Mouse (Mus musculus): ENCODE data around the gene Gatb. TPM values are rescaled to one million over a fixed set of nuclear protein-coding genes. Genes with fewer than 3 reads are reported as not detected.

Gatb gene
- polyA plus RNA-seq, 1 experiment from 2014 or later: 20.0 TPM

DNA sequence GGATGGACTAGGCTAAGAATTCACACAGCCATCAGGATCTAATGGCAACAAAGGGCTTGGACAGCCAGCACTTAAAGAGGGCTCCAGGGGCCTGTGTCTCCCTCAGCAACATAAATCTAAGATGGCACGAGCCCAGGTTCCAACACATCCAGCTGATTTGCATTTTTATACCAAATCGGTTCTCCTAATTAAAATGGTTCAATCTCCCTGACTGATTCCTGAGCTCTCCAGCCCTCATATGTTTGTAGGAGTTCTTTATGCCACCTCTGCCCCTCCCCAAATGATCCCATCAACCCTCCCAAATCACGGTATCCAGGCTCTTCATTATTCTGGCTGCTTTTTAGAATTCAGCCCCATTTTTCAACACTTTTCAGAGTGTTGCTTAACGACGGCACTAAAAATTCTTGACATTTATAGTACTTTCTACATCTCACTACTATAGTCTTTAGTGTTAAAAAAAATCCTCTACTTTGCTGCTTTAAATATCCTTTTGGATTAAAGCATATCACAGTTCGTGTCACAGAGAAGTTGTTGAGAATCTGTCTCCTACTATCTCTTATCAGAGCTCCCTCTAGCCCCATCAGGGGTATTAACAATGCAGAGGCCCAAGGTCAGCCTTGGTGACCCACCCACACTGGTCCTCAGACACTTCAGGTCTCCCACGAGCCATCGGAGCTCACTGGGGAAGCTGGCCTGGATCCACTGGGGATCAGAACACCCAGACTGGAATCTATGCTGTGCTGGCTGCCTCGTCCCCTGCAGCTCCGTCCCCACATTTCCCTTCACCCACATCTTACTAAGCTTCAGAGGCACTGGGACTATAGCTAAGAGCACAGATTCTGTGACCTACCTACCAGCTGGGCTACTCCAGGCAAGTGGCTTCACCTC is 88.3 kb downstream of the Gatb start:
- Histone ChIP-seq H3K27ac (ENCODE audit: low read depth, low read length) (no peak overlapping the region), H3K9me3 (ENCODE audit: control insufficient read depth, low read length) (no peaks in the 10 kb centered on the region), H3K4me3 (ENCODE audit: low read length) (no peak overlapping the region), H3K4me2 (ENCODE audit: low read length) (no peak overlapping the region), H3K36me3 (ENCODE audit: control insufficient read depth, insufficient read depth, low read length) (no peaks in the 10 kb centered on the region), H3K9ac (ENCODE audit: low read depth, low read length) (no peak overlapping the region), H3K4me1 (ENCODE audit: control insufficient read depth, insufficient read depth, low read depth, low read length) (peaks cover 4% of the 10 kb centered on the region; the same call in 1 of the 2 replicates), H3K27me3 (replicated peaks; ENCODE audit: control insufficient read depth, insufficient read depth, low read length) (no peaks in the 10 kb centered on the region)
- no peak for ATAC-seq
- 66% methylated on average over 10 of the region's 10 CpGs for WGBS

DNA sequence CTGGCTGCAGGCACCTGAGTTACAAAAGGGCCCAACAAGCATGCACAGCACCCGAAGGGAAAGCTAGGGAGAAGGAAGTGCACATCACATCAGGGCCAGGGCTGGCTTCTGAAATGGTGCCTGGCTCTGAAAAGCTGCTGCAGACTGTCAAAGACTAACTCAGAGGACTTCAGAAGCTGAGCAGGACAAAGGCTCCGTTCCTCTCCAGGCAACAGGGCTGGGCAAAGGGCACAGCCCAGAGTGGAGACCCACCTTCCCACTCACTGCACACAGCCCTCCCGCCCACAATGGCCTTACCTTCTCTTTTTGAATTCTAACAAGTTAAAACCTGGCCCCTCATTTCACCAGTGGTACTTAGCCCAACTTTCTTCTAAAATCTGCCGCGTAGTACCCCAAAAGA is 89.9 kb downstream of the Gatb start:
- ATAC-seq: no peak
- 69% methylated on average over 5 of the region's 5 CpGs for WGBS

GRCm38 (mm10) chr3:85664591-85665171 is 90.8 kb downstream of the Gatb start:
- H3K36me3 ChIP-seq (ENCODE audit: control insufficient read depth, insufficient read depth, low read length): no peaks in the 10 kb centered on the region
- 84% methylated on average over 10 of the region's 10 CpGs for WGBS
- no peaks in the 10 kb centered on the region for H3K27me3 ChIP-seq (replicated peaks; ENCODE audit: control insufficient read depth, insufficient read depth, low read length)
- peaks cover 4% of the 10 kb centered on the region; the same call in 1 of the 2 replicates for H3K4me1 ChIP-seq (ENCODE audit: control insufficient read depth, insufficient read depth, low read depth, low read length)
- no peak for ATAC-seq
- H3K9me3 ChIP-seq (ENCODE audit: control insufficient read depth, low read length): no peaks in the 10 kb centered on the region
- no peak overlapping the region for H3K9ac ChIP-seq (ENCODE audit: low read depth, low read length)
- H3K27ac ChIP-seq (ENCODE audit: low read depth, low read length): no peak overlapping the region
- H3K4me3 ChIP-seq (ENCODE audit: low read length): no peak overlapping the region
- no peak overlapping the region for H3K4me2 ChIP-seq (ENCODE audit: low read length)

More for the DNA sequence above, 89.9 kb downstream of the Gatb start:
- H3K4me2 ChIP-seq (ENCODE audit: low read length): no peak overlapping the region
- no peaks in the 10 kb centered on the region for H3K9me3 ChIP-seq (ENCODE audit: control insufficient read depth, low read length)
- H3K36me3 ChIP-seq (ENCODE audit: control insufficient read depth, insufficient read depth, low read length): no peaks in the 10 kb centered on the region
- no peak overlapping the region for H3K9ac ChIP-seq (ENCODE audit: low read depth, low read length)
- H3K27ac ChIP-seq (ENCODE audit: low read depth, low read length): no peak overlapping the region
- no peak overlapping the region for H3K4me3 ChIP-seq (ENCODE audit: low read length)
- peaks cover 4% of the 10 kb centered on the region; the same call in 1 of the 2 replicates for H3K4me1 ChIP-seq (ENCODE audit: control insufficient read depth, insufficient read depth, low read depth, low read length)
- H3K27me3 ChIP-seq (replicated peaks; ENCODE audit: control insufficient read depth, insufficient read depth, low read length): no peaks in the 10 kb centered on the region

GRCm38 (mm10) chr3:85666166-85666565 is 92.2 kb downstream of the Gatb start:
- Histone ChIP-seq H3K4me2 (ENCODE audit: low read length) (no peak overlapping the region), H3K9me3 (ENCODE audit: control insufficient read depth, low read length) (no peaks in the 10 kb centered on the region), H3K4me3 (ENCODE audit: low read length) (no peak overlapping the region), H3K36me3 (ENCODE audit: control insufficient read depth, insufficient read depth, low read length) (no peaks in the 10 kb centered on the region), H3K27ac (ENCODE audit: low read depth, low read length) (no peak overlapping the region), H3K9ac (ENCODE audit: low read depth, low read length) (no peak overlapping the region), H3K4me1 (ENCODE audit: control insufficient read depth, insufficient read depth, low read depth, low read length) (peaks cover 4% of the 10 kb centered on the region; the same call in 1 of the 2 replicates), H3K27me3 (replicated peaks; ENCODE audit: control insufficient read depth, insufficient read depth, low read length) (no peaks in the 10 kb centered on the region)
- 67% methylated on average over 3 of the region's 3 CpGs for WGBS
- no peak for ATAC-seq

DNA sequence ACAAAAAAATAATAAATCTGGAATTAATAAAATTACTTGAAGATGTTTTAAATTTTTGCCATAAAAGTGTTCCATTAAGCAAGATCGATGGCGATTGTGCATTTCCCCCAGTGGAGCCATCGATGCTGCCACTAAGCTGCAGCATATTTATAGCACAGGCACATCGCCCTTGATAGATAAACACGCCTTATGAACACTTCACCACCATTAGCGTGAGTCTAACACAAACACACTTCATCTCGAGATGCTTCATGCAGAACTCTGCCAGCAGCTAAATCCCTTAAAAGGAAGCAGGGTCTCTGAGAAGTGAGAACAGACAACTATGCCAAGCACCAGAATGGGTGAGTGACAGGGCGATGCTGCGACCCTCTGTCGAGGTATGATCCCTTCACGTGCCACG is 92.8 kb downstream of the Gatb start:
- H3K27me3 ChIP-seq (replicated peaks; ENCODE audit: control insufficient read depth, insufficient read depth, low read length): no peaks in the 10 kb centered on the region
- H3K4me1 ChIP-seq (ENCODE audit: control insufficient read depth, insufficient read depth, low read depth, low read length): peaks cover 3% of the 10 kb centered on the region; the same call in 1 of the 2 replicates
- H3K4me2 ChIP-seq (ENCODE audit: low read length): no peak overlapping the region
- H3K9me3 ChIP-seq (ENCODE audit: control insufficient read depth, low read length): no peaks in the 10 kb centered on the region
- 75% methylated on average over 12 of the region's 12 CpGs for WGBS
- ATAC-seq: no peak
- H3K27ac ChIP-seq (ENCODE audit: low read depth, low read length): no peak overlapping the region
- no peak overlapping the region for H3K4me3 ChIP-seq (ENCODE audit: low read length)
- no peaks in the 10 kb centered on the region for H3K36me3 ChIP-seq (ENCODE audit: control insufficient read depth, insufficient read depth, low read length)
- no peak overlapping the region for H3K9ac ChIP-seq (ENCODE audit: low read depth, low read length)

- Histone ChIP-seq H3K27me3 (replicated peaks; ENCODE audit: control insufficient read depth, insufficient read depth, low read length) (no peaks in the 10 kb centered on the region), H3K4me2 (ENCODE audit: low read length) (no peak overlapping the region), H3K9ac (ENCODE audit: low read depth, low read length) (no peak overlapping the region), H3K4me3 (ENCODE audit: low read length) (no peak overlapping the region), H3K36me3 (ENCODE audit: control insufficient read depth, insufficient read depth, low read length) (no peaks in the 10 kb centered on the region), H3K27ac (ENCODE audit: low read depth, low read length) (no peak overlapping the region), H3K9me3 (ENCODE audit: control insufficient read depth, low read length) (no peaks in the 10 kb centered on the region), H3K4me1 (ENCODE audit: control insufficient read depth, insufficient read depth, low read depth, low read length) (no peaks in the 10 kb centered on the region)
- no peak for ATAC-seq
- WGBS: 91% methylated on average over 6 of the region's 6 CpGs
These were observed 93.8 kb downstream of the Gatb start for GRCm38 (mm10) chr3:85667683-85668082.

DNA sequence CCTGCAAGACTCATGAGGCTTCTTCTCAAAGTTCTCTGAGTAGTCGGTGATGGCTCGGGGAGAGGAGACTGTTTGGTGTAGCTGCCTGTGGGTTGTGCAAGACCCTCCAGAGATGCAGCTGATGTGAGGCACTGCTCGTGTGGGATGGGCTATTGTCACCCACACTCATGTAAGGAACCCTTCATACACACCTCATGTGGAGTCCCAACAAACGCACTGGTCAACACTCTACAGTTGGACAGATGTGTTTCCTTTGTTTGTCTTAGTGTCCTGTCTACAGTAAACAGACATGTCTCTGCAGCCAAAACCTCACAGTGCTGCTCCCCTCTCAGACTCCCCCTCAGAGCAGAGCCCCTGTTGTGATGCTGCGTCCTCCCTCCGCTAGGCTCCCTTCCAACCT is 95.9 kb downstream of the Gatb start:
- Histone ChIP-seq H3K27ac (ENCODE audit: low read depth, low read length) (no peak overlapping the region), H3K4me1 (ENCODE audit: control insufficient read depth, insufficient read depth, low read depth, low read length) (no peaks in the 10 kb centered on the region), H3K27me3 (replicated peaks; ENCODE audit: control insufficient read depth, insufficient read depth, low read length) (no peaks in the 10 kb centered on the region), H3K36me3 (ENCODE audit: control insufficient read depth, insufficient read depth, low read length) (no peaks in the 10 kb centered on the region), H3K9me3 (ENCODE audit: control insufficient read depth, low read length) (no peaks in the 10 kb centered on the region), H3K4me2 (ENCODE audit: low read length) (no peak overlapping the region), H3K9ac (ENCODE audit: low read depth, low read length) (no peak overlapping the region), H3K4me3 (ENCODE audit: low read length) (no peak overlapping the region)
- no peak for ATAC-seq
- WGBS: 85% methylated on average over 6 of the region's 6 CpGs

- ATAC-seq: no peak
- H3K4me2 ChIP-seq (ENCODE audit: low read length): no peak overlapping the region
- H3K9ac ChIP-seq (ENCODE audit: low read depth, low read length): no peak overlapping the region
- H3K9me3 ChIP-seq (ENCODE audit: control insufficient read depth, low read length): no peaks in the 10 kb centered on the region
- H3K27ac ChIP-seq (ENCODE audit: low read depth, low read length): no peak overlapping the region
- H3K4me3 ChIP-seq (ENCODE audit: low read length): no peak overlapping the region
- no peaks in the 10 kb centered on the region for H3K36me3 ChIP-seq (ENCODE audit: control insufficient read depth, insufficient read depth, low read length)
- H3K4me1 ChIP-seq (ENCODE audit: control insufficient read depth, insufficient read depth, low read depth, low read length): no peaks in the 10 kb centered on the region
- no peaks in the 10 kb centered on the region for H3K27me3 ChIP-seq (replicated peaks; ENCODE audit: control insufficient read depth, insufficient read depth, low read length)
- 80% methylated on average over 8 of the region's 8 CpGs for WGBS
These were observed 103.2 kb downstream of the Gatb start for GRCm38 (mm10) chr3:85677133-85677532.

- Histone ChIP-seq H3K27me3 (replicated peaks; ENCODE audit: control insufficient read depth, insufficient read depth, low read length) (no peaks in the 10 kb centered on the region), H3K9ac (ENCODE audit: low read depth, low read length) (no peak overlapping the region), H3K4me1 (ENCODE audit: control insufficient read depth, insufficient read depth, low read depth, low read length) (no peaks in the 10 kb centered on the region), H3K36me3 (ENCODE audit: control insufficient read depth, insufficient read depth, low read length) (no peaks in the 10 kb centered on the region), H3K27ac (ENCODE audit: low read depth, low read length) (no peak overlapping the region), H3K9me3 (ENCODE audit: control insufficient read depth, low read length) (no peaks in the 10 kb centered on the region), H3K4me2 (ENCODE audit: low read length) (no peak overlapping the region), H3K4me3 (ENCODE audit: low read length) (no peak overlapping the region)
- no peak for ATAC-seq
- 65% methylated on average over 3 of the region's 3 CpGs for WGBS
These were observed 104.0 kb downstream of the Gatb start for GRCm38 (mm10) chr3:85677952-85678351.
